Mouse (Mus musculus) MEL (cell line): ENCODE results near the gene Zc2hc1b.

ENCODE experiments used
- CTCF ChIP-seq, 3 experiments: IDR thresholded peaks in 2 of 3; conservative IDR thresholded peaks in 1 of 3; 2 replicates each; pipeline ENCODE4 v1.5.1; 2011 to 2012; ENCODE audit warnings: low read length in 3 of 3, low read depth in 2 of 3, mild to moderate bottlenecking in 2 of 3, improper control_type of control experiment in 1 of 3, inconsistent platforms in 1 of 3, mixed read lengths in 1 of 3, moderate library complexity in 1 of 3; ENCODE audit not compliant: control insufficient read depth in 1 of 3, insufficient read depth in 1 of 3, poor library complexity in 1 of 3, severe bottlenecking in 1 of 3
- EP300 ChIP-seq, 2 experiments: IDR thresholded peaks; 2 replicates each; pipeline ENCODE4 v1.6.1; 2011; ENCODE audit warnings: improper control_type of control experiment in 2 of 2, low read length in 2 of 2, low read depth in 1 of 2, mild to moderate bottlenecking in 1 of 2
- GABPA ChIP-seq: IDR thresholded peaks from 2 replicates; pipeline ENCODE4 v1.6.1; 2012; ENCODE audit warnings: low read depth, mild to moderate bottlenecking, inconsistent platforms, low read length, improper control_type of control experiment, moderate library complexity
- GATA1 ChIP-seq: IDR thresholded peaks from 2 replicates; pipeline ENCODE4 v1.6.1; 2011; ENCODE audit warnings: low read depth, low read length, improper control_type of control experiment
- MAZ ChIP-seq: IDR thresholded peaks from 2 replicates; pipeline ENCODE4 v1.6.1; 2012; ENCODE audit warnings: low read depth, mild to moderate bottlenecking, inconsistent platforms, low read length, improper control_type of control experiment
- MEF2A ChIP-seq: IDR thresholded peaks from 2 replicates; pipeline ENCODE4 v1.6.1; 2014; ENCODE audit warnings: low read depth, mild to moderate bottlenecking, inconsistent platforms, low read length, improper control_type of control experiment; ENCODE audit not compliant: poor library complexity, insufficient replicate concordance, severe bottlenecking; ENCODE audit errors: extremely low read depth
- MYC ChIP-seq: IDR thresholded peaks from 2 replicates; pipeline ENCODE4 v1.6.1; 2011; ENCODE audit warnings: low read depth, mild to moderate bottlenecking, low read length, improper control_type of control experiment, moderate library complexity
- SMC3 ChIP-seq: IDR thresholded peaks from 2 replicates; pipeline ENCODE4 v1.6.1; 2011; ENCODE audit warnings: low read depth, low read length, improper control_type of control experiment
- USF1 ChIP-seq: IDR thresholded peaks from 2 replicates; pipeline ENCODE4 v1.6.1; 2014; ENCODE audit warnings: low read depth, mild to moderate bottlenecking, inconsistent platforms, low read length, improper control_type of control experiment, moderate library complexity

DNA sequence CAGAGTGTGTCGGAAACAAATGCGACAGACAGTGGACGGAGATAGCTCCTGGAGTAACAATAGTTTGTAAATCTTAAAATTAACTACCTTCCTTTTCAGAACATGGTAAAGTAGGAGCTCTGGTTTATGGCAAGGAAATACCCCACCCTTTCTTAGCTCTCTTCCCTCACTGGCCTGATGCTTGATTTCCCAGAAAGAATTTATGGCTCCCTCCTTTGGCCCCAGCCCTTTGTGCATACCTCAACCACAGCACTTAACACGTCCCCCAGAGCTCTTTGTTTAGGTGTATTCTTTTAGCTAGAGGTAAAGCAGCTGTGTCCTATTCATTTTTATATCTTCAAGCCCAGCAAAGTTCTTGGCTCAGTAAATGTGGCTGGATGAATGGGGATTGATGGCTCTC is 69.0 kb downstream of the Zc2hc1b start:
- TF ChIP-seq MAZ (no peak), CTCF (IDR thresholded peaks at IDR 0.05 in 2 of 3, conservative IDR thresholded peaks at IDR 0.05 in 1 of 3; ENCODE audit: control insufficient read depth in 1 of 3, insufficient read depth in 1 of 3, low read depth in 2 of 3, low read length in 3 of 3, poor library complexity in 1 of 3, severe bottlenecking in 1 of 3) (no peak), GATA1 (no peak), EP300 (IDR thresholded peaks at IDR 0.05; ENCODE audit: low read depth in 1 of 2, low read length in 2 of 2) (no peak), SMC3 (no peak), MYC (no peak), MEF2A (no peak), GABPA (no peak), USF1 (no peak)
